Comparison of ENCODE assay signal across 17 mouse cellular contexts in the genomic region with DNA sequence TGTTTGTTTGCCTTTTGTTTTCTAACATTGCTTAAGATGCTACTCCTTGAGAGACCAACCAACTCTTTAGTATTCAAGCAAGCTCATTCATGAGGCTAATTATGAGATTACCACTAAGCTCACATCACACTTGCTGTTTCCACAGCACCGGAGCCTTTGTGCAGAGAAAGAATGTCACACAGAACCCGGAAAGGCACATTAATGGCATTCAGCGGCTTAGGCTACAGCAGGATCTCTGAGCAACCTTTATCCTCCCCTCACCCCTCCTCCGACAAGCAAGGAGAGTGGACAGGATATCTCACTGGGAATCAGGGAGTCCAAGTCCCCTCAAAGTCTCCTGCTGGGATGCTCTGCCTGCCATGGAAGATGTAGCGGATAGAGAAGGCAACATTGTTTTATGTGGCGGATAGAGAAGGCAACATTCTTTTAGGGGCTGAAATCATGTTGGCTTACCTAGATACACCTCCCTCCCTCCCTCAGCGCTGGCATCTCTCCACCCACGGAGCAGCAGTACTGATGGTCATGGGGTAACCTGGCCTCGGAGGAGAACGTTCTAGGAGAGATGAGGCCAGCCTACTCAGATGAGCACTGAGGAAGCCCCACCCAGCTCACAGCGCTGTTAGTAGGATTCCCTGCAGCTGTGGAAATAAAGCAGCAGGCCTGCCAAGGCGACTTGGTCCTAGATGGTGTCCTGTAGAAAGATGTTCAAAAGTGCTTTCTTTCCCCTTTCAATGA.
DNase-seq lines count a peak whose midpoint lies in the region; ATAC-seq and TF ChIP-seq lines count a peak whose summit lies in the region.
"Had no signal": no experiment of that assay in that cellular context is flagged by ENCODE, and none has a peak within 500 bp of the region (broad histone marks: within the 10 kb centered on the region; RNA-seq: fewer than 3 reads in every experiment).

No protein-coding gene starts in this region.

- no peak overlapping the region for H3K4me3 ChIP-seq in hindbrain, embryonic 13.5 days
- H3K4me3 ChIP-seq in hindbrain, embryonic 16.5 days (ENCODE audit: low read length) = no peak overlapping the region
- H3K4me3 ChIP-seq in embryonic facial prominence, embryonic 14.5 days (ENCODE audit: low read depth, low read length) = no peak overlapping the region
- H3K4me3 ChIP-seq in limb, embryonic 10.5 days = no peak overlapping the region
- H3K4me3 ChIP-seq in myocyte = no peak overlapping the region
- H3K4me3 ChIP-seq: heart, embryonic 12.5 days; kidney, embryonic 15.5 days; liver, embryonic 15.5 days had no signal

- no peaks in the 10 kb centered on the region for H3K36me3 ChIP-seq in hindbrain, embryonic 13.5 days
- no peaks in the 10 kb centered on the region for H3K36me3 ChIP-seq in hindbrain, embryonic 16.5 days (ENCODE audit: control insufficient read depth, insufficient read depth, low read length)
- peaks cover 12% of the 10 kb centered on the region; the same call in 1 of the 2 replicates for H3K36me3 ChIP-seq in embryonic facial prominence, embryonic 14.5 days (ENCODE audit: control insufficient read depth, insufficient read depth, low read length)
- H3K36me3 ChIP-seq in limb, embryonic 10.5 days = peaks cover 21% of the 10 kb centered on the region
- peaks cover 7% of the 10 kb centered on the region for H3K36me3 ChIP-seq in myocyte (ENCODE audit: control insufficient read depth, insufficient read depth)

- no peak for ATAC-seq in hindbrain, embryonic 13.5 days (ENCODE audit: low FRiP score)
- ATAC-seq in hindbrain, embryonic 16.5 days = no peak
- peak; percentile 44; the same call in 1 of the 2 replicates for ATAC-seq in embryonic facial prominence, embryonic 14.5 days (ENCODE audit: low read depth)
- ATAC-seq in erythroblast, adult 5-6 weeks (replicated peaks; ENCODE audit: low FRiP score, poor library complexity, severe bottlenecking) = no peak

- H3K9ac ChIP-seq in hindbrain, embryonic 13.5 days = 0 out of 2 replicates have a peak overlapping the region, but pooled peaks have one; percentile 13
- no peak overlapping the region for H3K9ac ChIP-seq in hindbrain, embryonic 16.5 days (ENCODE audit: low read depth, low read length)
- no peak overlapping the region for H3K9ac ChIP-seq in embryonic facial prominence, embryonic 14.5 days (ENCODE audit: low read depth, low read length)
- H3K9ac ChIP-seq: heart, embryonic 12.5 days; kidney, embryonic 15.5 days; liver, embryonic 15.5 days had no signal

- intact Hi-C loops in gastrocnemius, postnatal 14 days (cut with DNase I; ENCODE audit: low total_unique reads) = no loop called here
- intact Hi-C loops in left cerebral cortex, postnatal 10 days (cut with DNase I) = no loop called here

- no peak overlapping the region for H3K4me2 ChIP-seq in hindbrain, embryonic 13.5 days
- H3K4me2 ChIP-seq in hindbrain, embryonic 16.5 days (ENCODE audit: low read length) = no peak overlapping the region
- H3K4me2 ChIP-seq in embryonic facial prominence, embryonic 14.5 days (ENCODE audit: low read depth, low read length) = no peak overlapping the region
- peak overlapping the region; percentile 32 for H3K4me2 ChIP-seq in myocyte (ENCODE audit: low read depth)
- H3K4me2 ChIP-seq: heart, embryonic 12.5 days; kidney, embryonic 15.5 days; liver, embryonic 15.5 days had no signal

- H3K27ac ChIP-seq in hindbrain, embryonic 13.5 days = peak overlapping the region; percentile 9; the same call in 1 of the 2 replicates
- no peak overlapping the region for H3K27ac ChIP-seq in hindbrain, embryonic 16.5 days (ENCODE audit: low read depth, low read length)
- no peak overlapping the region for H3K27ac ChIP-seq in embryonic facial prominence, embryonic 14.5 days (replicated peaks; ENCODE audit: low read depth, low read length)
- H3K27ac ChIP-seq in limb, embryonic 10.5 days = peak overlapping the region; percentile 28; the same call in 1 of the 2 replicates
- H3K27ac ChIP-seq: kidney, embryonic 15.5 days; liver, embryonic 15.5 days had no signal

- H3K4me1 ChIP-seq in hindbrain, embryonic 13.5 days (replicated peaks) = peaks cover 20% of the 10 kb centered on the region
- H3K4me1 ChIP-seq in hindbrain, embryonic 16.5 days (ENCODE audit: control insufficient read depth, insufficient read depth, low read depth, low read length) = peaks cover 11% of the 10 kb centered on the region
- H3K4me1 ChIP-seq in embryonic facial prominence, embryonic 14.5 days (ENCODE audit: control insufficient read depth, insufficient read depth, low read length) = no peaks in the 10 kb centered on the region
- peaks cover 21% of the 10 kb centered on the region for H3K4me1 ChIP-seq in limb, embryonic 10.5 days
- H3K4me1 ChIP-seq: liver, embryonic 15.5 days had no signal

- DNase-seq in embryonic facial prominence, embryonic 14.5 days (ENCODE audit: low spot score) = no peak
- no peak for DNase-seq in limb, embryonic 10.5 days (ENCODE audit: low spot score)
- no peak for DNase-seq in gastrocnemius, postnatal 14 days
- DNase-seq in left cerebral cortex, postnatal 10 days (ENCODE audit: extremely low spot score in 1 of 2, low spot score in 2 of 2) = no peak
- DNase-seq: adrenal gland, postnatal 14 days; cerebellum, postnatal 25 days; heart, postnatal 4 days; layer of hippocampus, postnatal 36 days; lung, postnatal 4 days had no signal

- no peaks in the 10 kb centered on the region for H3K9me3 ChIP-seq in hindbrain, embryonic 13.5 days
- no peaks in the 10 kb centered on the region for H3K9me3 ChIP-seq in hindbrain, embryonic 16.5 days (ENCODE audit: control insufficient read depth, low read length)
- H3K9me3 ChIP-seq in embryonic facial prominence, embryonic 14.5 days (ENCODE audit: control insufficient read depth, low read length) = no peaks in the 10 kb centered on the region
- H3K9me3 ChIP-seq in limb, embryonic 10.5 days (replicated peaks) = no peaks in the 10 kb centered on the region
- H3K9me3 ChIP-seq: heart, embryonic 12.5 days; kidney, embryonic 15.5 days; liver, embryonic 15.5 days had no signal

- no peak overlapping the region for H3ac ChIP-seq in myocyte (ENCODE audit: control insufficient read depth, insufficient read length)

- 49% methylated on average over 12 of the region's 12 CpGs for WGBS in hindbrain, embryonic 13.5 days
- 43% methylated on average over 12 of the region's 12 CpGs for WGBS in hindbrain, embryonic 16.5 days
- 46% methylated on average over 12 of the region's 12 CpGs for WGBS in embryonic facial prominence, embryonic 14.5 days
- 83% methylated on average over 12 of the region's 12 CpGs for WGBS in limb, embryonic 10.5 days

- H3K27me3 ChIP-seq in hindbrain, embryonic 13.5 days = no peaks in the 10 kb centered on the region
- H3K27me3 ChIP-seq in hindbrain, embryonic 16.5 days (replicated peaks; ENCODE audit: control insufficient read depth, insufficient read depth, low read length) = no peaks in the 10 kb centered on the region
- H3K27me3 ChIP-seq in embryonic facial prominence, embryonic 14.5 days (replicated peaks; ENCODE audit: control insufficient read depth, insufficient read depth, low read length) = no peaks in the 10 kb centered on the region
- H3K27me3 ChIP-seq in limb, embryonic 10.5 days (ENCODE audit: low read depth, poor library complexity, severe bottlenecking) = no peaks in the 10 kb centered on the region
- no peaks in the 10 kb centered on the region for H3K27me3 ChIP-seq in myocyte (ENCODE audit: control insufficient read depth, insufficient read depth, insufficient read length)
- H3K27me3 ChIP-seq: CH12.LX; heart, embryonic 12.5 days; kidney, embryonic 15.5 days; liver, embryonic 15.5 days had no signal

- no peak for TF ChIP-seq POLR2A in myocyte (IDR thresholded peaks at IDR 0.05; ENCODE audit: insufficient read length, low read depth)

- H3K79me2 ChIP-seq in myocyte (ENCODE audit: control insufficient read depth, insufficient read depth) = no peaks in the 10 kb centered on the region

TF ChIP-seq in myocyte, 11 proteins besides CTCF, POLR2A, EP300 and RAD21:
- no peak for TF ChIP-seq MYOG (IDR thresholded peaks at IDR 0.05; ENCODE audit: control insufficient read depth in 1 of 3, insufficient read depth in 1 of 3, insufficient read length in 2 of 3, low read depth in 2 of 3)
- TF ChIP-seq MAX (IDR thresholded peaks at IDR 0.05; ENCODE audit: low read depth) = no peak
- no peak for TF ChIP-seq USF1 (IDR thresholded peaks at IDR 0.05; ENCODE audit: low read depth)
- no peak for TF ChIP-seq TCF3 (IDR thresholded peaks at IDR 0.05; ENCODE audit: insufficient read length, low read depth)
- TF ChIP-seq E2F4 (IDR thresholded peaks at IDR 0.05; ENCODE audit: insufficient read depth) = no peak
- no peak for TF ChIP-seq SRF (IDR thresholded peaks at IDR 0.05; ENCODE audit: control insufficient read depth, insufficient read length, low read depth)
- TF ChIP-seq POLR2AphosphoS2 (IDR thresholded peaks at IDR 0.05; ENCODE audit: insufficient read length, low read depth) = no peak
TF ChIP-seq in myocyte: peak in this region for 0.

Comparison
In these comparisons a context has a peak if more than half of its experiments do, and no peak if none do; other contexts are left out.
1. H3K27ac ChIP-seq: peak in hindbrain, embryonic 13.5 days (single experiment) and limb, embryonic 10.5 days (single experiment); none in hindbrain, embryonic 16.5 days (single experiment) and embryonic facial prominence, embryonic 14.5 days (single experiment).